Mouse (Mus musculus): ENCODE measurements around the gene Tagln. TPM values are rescaled to one million over a fixed set of nuclear protein-coding genes. Genes with fewer than 3 reads are reported as not detected.

Gene Tagln
- polyA plus RNA-seq, 1 experiment from 2014 or later, result 151 TPM

GRCm38 (mm10) chr9:45931958-45932357 lies 3.9 kb downstream of the Tagln start:
- Histone ChIP-seq H3K9ac (no peak overlapping the region), H3K4me2 (no peak overlapping the region), H3K9me3 (no peaks in the 10 kb centered on the region), H3K4me3 (no peak overlapping the region), H3K36me3 (peaks cover 48% of the 10 kb centered on the region), H3K4me1 (peaks cover 46% of the 10 kb centered on the region), H3K27me3 (replicated peaks) (no peaks in the 10 kb centered on the region), H3K27ac (replicated peaks) (0 out of 2 replicates have a peak overlapping the region, but pooled peaks have one; percentile 9)
- 67% methylated on average over 1 of the region's 1 CpGs for WGBS
- no peak for ATAC-seq (ENCODE audit: extremely low read depth, insufficient number of reproducible peaks, low FRiP score, low TSS enrichment)

- H3K4me3 ChIP-seq, result no peak overlapping the region
- no peak for ATAC-seq (ENCODE audit: extremely low read depth, insufficient number of reproducible peaks, low FRiP score, low TSS enrichment)
- H3K4me1 ChIP-seq, result peaks cover 24% of the 10 kb centered on the region
- H3K36me3 ChIP-seq, result peaks cover 72% of the 10 kb centered on the region
- WGBS, result 75% methylated on average over 5 of the region's 5 CpGs
- H3K27ac ChIP-seq (replicated peaks), result no peak overlapping the region
- H3K27me3 ChIP-seq (replicated peaks), result no peaks in the 10 kb centered on the region
- no peak overlapping the region for H3K4me2 ChIP-seq
- no peak overlapping the region for H3K9ac ChIP-seq
- H3K9me3 ChIP-seq, result no peaks in the 10 kb centered on the region
Observed at GRCm38 (mm10) chr9:45929285-45929684, 6.6 kb downstream of the Tagln start.

- no peak overlapping the region for H3K4me3 ChIP-seq
- H3K4me1 ChIP-seq, result no peaks in the 10 kb centered on the region
- 33% methylated on average over 1 of the region's 1 CpGs for WGBS
- H3K9ac ChIP-seq, result no peak overlapping the region
- no peak for ATAC-seq (ENCODE audit: extremely low read depth, insufficient number of reproducible peaks, low FRiP score, low TSS enrichment)
- 0 out of 2 replicates have a peak overlapping the region, but pooled peaks have one; percentile 42 for H3K27ac ChIP-seq (replicated peaks)
- no peaks in the 10 kb centered on the region for H3K27me3 ChIP-seq (replicated peaks)
- H3K4me2 ChIP-seq, result no peak overlapping the region
- H3K9me3 ChIP-seq, result no peaks in the 10 kb centered on the region
- H3K36me3 ChIP-seq, result peaks cover 91% of the 10 kb centered on the region
Observed at GRCm38 (mm10) chr9:45919895-45920294, 16.0 kb downstream of the Tagln start.

GRCm38 (mm10) chr9:45917041-45917934 lies 18.6 kb downstream of the Tagln start:
- H3K4me3 ChIP-seq, result no peak overlapping the region
- H3K4me2 ChIP-seq, result no peak overlapping the region
- no peaks in the 10 kb centered on the region for H3K9me3 ChIP-seq
- H3K36me3 ChIP-seq, result peaks cover 95% of the 10 kb centered on the region
- H3K27me3 ChIP-seq (replicated peaks), result no peaks in the 10 kb centered on the region
- 83% methylated on average over 5 of the region's 5 CpGs for WGBS
- no peak overlapping the region for H3K27ac ChIP-seq (replicated peaks)
- ATAC-seq (ENCODE audit: extremely low read depth, insufficient number of reproducible peaks, low FRiP score, low TSS enrichment), result no peak
- H3K4me1 ChIP-seq, result no peaks in the 10 kb centered on the region
- 0 out of 2 replicates have a peak overlapping the region, but pooled peaks have one; percentile 24 for H3K9ac ChIP-seq

GRCm38 (mm10) chr9:45915659-45916058 lies 20.2 kb downstream of the Tagln start:
- ATAC-seq (ENCODE audit: extremely low read depth, insufficient number of reproducible peaks, low FRiP score, low TSS enrichment), result no peak
- H3K9ac ChIP-seq, result no peak overlapping the region
- 82% methylated on average over 2 of the region's 2 CpGs for WGBS
- H3K27ac ChIP-seq (replicated peaks), result no peak overlapping the region
- no peaks in the 10 kb centered on the region for H3K9me3 ChIP-seq
- H3K36me3 ChIP-seq, result peaks cover 98% of the 10 kb centered on the region
- H3K4me3 ChIP-seq, result no peak overlapping the region
- no peaks in the 10 kb centered on the region for H3K4me1 ChIP-seq
- H3K27me3 ChIP-seq (replicated peaks), result no peaks in the 10 kb centered on the region
- H3K4me2 ChIP-seq, result no peak overlapping the region

GRCm38 (mm10) chr9:45911673-45912072 lies 24.2 kb downstream of the Tagln start:
- no peak for ATAC-seq (ENCODE audit: extremely low read depth, insufficient number of reproducible peaks, low FRiP score, low TSS enrichment)
- H3K4me3 ChIP-seq, result no peak overlapping the region
- no peak overlapping the region for H3K4me2 ChIP-seq
- H3K27ac ChIP-seq (replicated peaks), result no peak overlapping the region
- H3K27me3 ChIP-seq (replicated peaks), result no peaks in the 10 kb centered on the region
- peaks cover 14% of the 10 kb centered on the region for H3K4me1 ChIP-seq
- H3K9ac ChIP-seq, result no peak overlapping the region
- H3K36me3 ChIP-seq, result peaks cover 83% of the 10 kb centered on the region
- no peaks in the 10 kb centered on the region for H3K9me3 ChIP-seq
- 61% methylated on average over 1 of the region's 1 CpGs for WGBS

GRCm38 (mm10) chr9:45910995-45911394 lies 24.9 kb downstream of the Tagln start:
- Histone ChIP-seq H3K36me3 (peaks cover 76% of the 10 kb centered on the region), H3K27me3 (replicated peaks) (no peaks in the 10 kb centered on the region), H3K27ac (replicated peaks) (no peak overlapping the region), H3K4me2 (no peak overlapping the region), H3K9me3 (no peaks in the 10 kb centered on the region), H3K4me1 (peaks cover 14% of the 10 kb centered on the region), H3K4me3 (no peak overlapping the region), H3K9ac (no peak overlapping the region)
- 87% methylated on average over 3 of the region's 3 CpGs for WGBS
- ATAC-seq (ENCODE audit: extremely low read depth, insufficient number of reproducible peaks, low FRiP score, low TSS enrichment), result no peak

GRCm38 (mm10) chr9:45907078-45907428 lies 28.8 kb downstream of the Tagln start:
- H3K27me3 ChIP-seq (replicated peaks), result no peaks in the 10 kb centered on the region
- H3K4me2 ChIP-seq, result peak overlapping the region; percentile 78
- peak overlapping the region; percentile 98 for H3K9ac ChIP-seq
- peak overlapping the region; percentile 74 for H3K4me3 ChIP-seq
- WGBS, result under 1% methylated on average over 19 of the region's 19 CpGs
- no peaks in the 10 kb centered on the region for H3K9me3 ChIP-seq
- peaks cover 55% of the 10 kb centered on the region for H3K36me3 ChIP-seq
- H3K27ac ChIP-seq (replicated peaks), result peak overlapping the region; percentile 98
- peak; percentile 4; the same call in 1 of the 2 replicates for ATAC-seq (ENCODE audit: extremely low read depth, insufficient number of reproducible peaks, low FRiP score, low TSS enrichment)
- peaks cover 26% of the 10 kb centered on the region for H3K4me1 ChIP-seq

GRCm38 (mm10) chr9:45906355-45907077 lies 29.3 kb downstream of the Tagln start, which contains the start of the genes Pcsk7 and Rnf214:
TSS of gene Pcsk7 (plus strand) at chr9:45906497.
TSS of gene Rnf214 (minus strand) at chr9:45906911.
- Histone ChIP-seq H3K27ac (replicated peaks) (peak within 1 kb of the TSS; percentile 98), H3K4me2 (peak within 1 kb of the TSS; percentile 78), H3K36me3 (peaks cover 55% of the 10 kb centered on the region), H3K27me3 (replicated peaks) (no peaks in the 10 kb centered on the region), H3K4me3 (peak within 1 kb of the TSS; percentile 74), H3K4me1 (peaks cover 26% of the 10 kb centered on the region), H3K9ac (peak within 1 kb of the TSS; percentile 98), H3K9me3 (no peaks in the 10 kb centered on the region)
- under 1% methylated on average over 65 of the region's 80 CpGs for WGBS
- peak; percentile 86 for ATAC-seq (ENCODE audit: extremely low read depth, insufficient number of reproducible peaks, low FRiP score, low TSS enrichment)

GRCm38 (mm10) chr9:45905811-45906237 lies 30.0 kb downstream of the Tagln start:
- peak overlapping the region; percentile 98 for H3K27ac ChIP-seq (replicated peaks)
- no peaks in the 10 kb centered on the region for H3K9me3 ChIP-seq
- peak overlapping the region; percentile 78 for H3K4me2 ChIP-seq
- ATAC-seq (ENCODE audit: extremely low read depth, insufficient number of reproducible peaks, low FRiP score, low TSS enrichment), result peak; percentile 51; the same call in 1 of the 2 replicates
- peaks cover 55% of the 10 kb centered on the region for H3K36me3 ChIP-seq
- peaks cover 26% of the 10 kb centered on the region for H3K4me1 ChIP-seq
- peak overlapping the region; percentile 98 for H3K9ac ChIP-seq
- H3K27me3 ChIP-seq (replicated peaks), result no peaks in the 10 kb centered on the region
- peak overlapping the region; percentile 74 for H3K4me3 ChIP-seq
- under 1% methylated on average over 16 of the region's 27 CpGs for WGBS

GRCm38 (mm10) chr9:45905196-45905595 lies 30.7 kb downstream of the Tagln start:
- Histone ChIP-seq H3K4me3 (peak overlapping the region; percentile 74), H3K4me1 (peaks cover 26% of the 10 kb centered on the region), H3K9me3 (no peaks in the 10 kb centered on the region), H3K27ac (replicated peaks) (no peak overlapping the region; the same call in 1 of the 2 replicates), H3K36me3 (peaks cover 53% of the 10 kb centered on the region), H3K27me3 (replicated peaks) (no peaks in the 10 kb centered on the region), H3K9ac (peak overlapping the region; percentile 98), H3K4me2 (peak overlapping the region; percentile 78)
- no peak for ATAC-seq (ENCODE audit: extremely low read depth, insufficient number of reproducible peaks, low FRiP score, low TSS enrichment)
- 54% methylated on average over 4 of the region's 4 CpGs for WGBS
